Mouse (Mus musculus) intestine, embryonic 15.5 days (tissue): ENCODE data around the gene Pkd2. TPM values are rescaled to one million over a fixed set of nuclear protein-coding genes. Genes with fewer than 3 reads are reported as not detected.

ENCODE experiments used
- ATAC-seq: fragments of 200-750 bp; cut with Nextera tagmentation; 2 replicates; pipeline ENCODE4 v1.8.0; 2017; ENCODE audit warnings: moderate TSS enrichment, moderate library complexity
- H3K27ac ChIP-seq: fragments of 300-500 bp; sonication (generic); 2 replicates; pipeline ENCODE4 v1.5.1; 2015; ENCODE audit warnings: mild to moderate bottlenecking, inconsistent platforms
- H3K27me3 ChIP-seq: fragments of 300-500 bp; sonication (generic); replicated peaks from 2 replicates; pipeline ENCODE4 v1.6.1; 2015; ENCODE audit warnings: inconsistent platforms
- H3K36me3 ChIP-seq: fragments of 300-500 bp; sonication (generic); 2 replicates; pipeline ENCODE4 v1.6.1; 2015; ENCODE audit warnings: inconsistent platforms
- H3K4me1 ChIP-seq: fragments of 300-500 bp; sonication (generic); replicated peaks from 2 replicates; pipeline ENCODE4 v1.6.1; 2015; ENCODE audit warnings: inconsistent platforms
- H3K4me2 ChIP-seq: fragments of 300-500 bp; sonication (generic); replicated peaks from 2 replicates; pipeline ENCODE4 v1.6.1; 2015; ENCODE audit warnings: mild to moderate bottlenecking, inconsistent platforms
- H3K4me3 ChIP-seq: fragments of 300-500 bp; sonication (generic); replicated peaks from 2 replicates; pipeline ENCODE4 v1.5.1; 2015; ENCODE audit warnings: inconsistent platforms
- H3K9ac ChIP-seq: fragments of 300-500 bp; sonication (generic); 2 replicates; pipeline ENCODE4 v1.6.1; 2015; ENCODE audit warnings: inconsistent platforms
- H3K9me3 ChIP-seq: fragments of 300-500 bp; sonication (generic); 2 replicates; pipeline ENCODE4 v1.6.1; 2016; ENCODE audit warnings: inconsistent platforms
- WGBS: fragments of 180-500 bp; shearing (Covaris S2); methylation state at CpG from one replicate; pipeline ENCODE4 v1.1.7; 2015; 5-methylcytosine and 5-hydroxymethylcytosine counted together
- polyA plus RNA-seq: library from polyadenylated mRNA; unstranded; fragments of >200 nt; fragmentation: Nextera tagmentation; extraction: Ambion mirVana; gene quantifications from 2 replicates; pipeline ENCODE4 v1.2.1, GENCODE M21; 2015

Pkd2 gene
- polyA plus RNA-seq = 11.2 and 11.8 TPM in 2 replicates

GRCm38 (mm10) chr5:104458832-104459705 is at the start of gene Pkd2:
Gene Pkd2, plus strand, starts transcription at chr5:104459450.
- Histone ChIP-seq H3K4me2 (peak within 1 kb of the TSS; percentile 79), H3K27ac (peak within 1 kb of the TSS; percentile 96), H3K27me3 (no peaks in the 10 kb centered on the region), H3K4me1 (0 out of 2 replicates have a peak, but pooled peaks cover 4% of the 10 kb centered on the region), H3K36me3 (0 out of 2 replicates have a peak, but pooled peaks cover 3% of the 10 kb centered on the region), H3K9ac (peak within 1 kb of the TSS; percentile 91), H3K4me3 (peak within 1 kb of the TSS; percentile 98), H3K9me3 (no peaks in the 10 kb centered on the region)
- WGBS = 8% methylated on average over 46 of the region's 46 CpGs
- ATAC-seq = peak; percentile 97

GRCm38 (mm10) chr5:104415999-104416398 is 43.3 kb upstream of the Pkd2 start:
- Histone ChIP-seq H3K27ac (no peak overlapping the region), H3K9ac (no peak overlapping the region), H3K4me2 (no peak overlapping the region), H3K9me3 (no peaks in the 10 kb centered on the region), H3K27me3 (no peaks in the 10 kb centered on the region), H3K4me1 (no peaks in the 10 kb centered on the region), H3K4me3 (no peak overlapping the region), H3K36me3 (no peaks in the 10 kb centered on the region)
- 76% methylated on average over 2 of the region's 2 CpGs for WGBS
- ATAC-seq = no peak

GRCm38 (mm10) chr5:104417028-104417427 is 42.2 kb upstream of the Pkd2 start:
- H3K27ac ChIP-seq = no peak overlapping the region
- H3K9me3 ChIP-seq = no peaks in the 10 kb centered on the region
- H3K36me3 ChIP-seq = no peaks in the 10 kb centered on the region
- H3K4me3 ChIP-seq = no peak overlapping the region
- H3K4me2 ChIP-seq = no peak overlapping the region
- no peaks in the 10 kb centered on the region for H3K27me3 ChIP-seq
- 71% methylated on average over 3 of the region's 3 CpGs for WGBS
- no peak for ATAC-seq
- no peaks in the 10 kb centered on the region for H3K4me1 ChIP-seq
- H3K9ac ChIP-seq = no peak overlapping the region

GRCm38 (mm10) chr5:104417721-104418120 is 41.5 kb upstream of the Pkd2 start:
- no peaks in the 10 kb centered on the region for H3K36me3 ChIP-seq
- no peak overlapping the region for H3K4me3 ChIP-seq
- 86% methylated on average over 1 of the region's 1 CpGs for WGBS
- ATAC-seq = no peak
- no peaks in the 10 kb centered on the region for H3K27me3 ChIP-seq
- no peak overlapping the region for H3K9ac ChIP-seq
- no peaks in the 10 kb centered on the region for H3K9me3 ChIP-seq
- H3K4me2 ChIP-seq = no peak overlapping the region
- H3K4me1 ChIP-seq = no peaks in the 10 kb centered on the region
- H3K27ac ChIP-seq = no peak overlapping the region

GRCm38 (mm10) chr5:104422039-104422438 is 37.2 kb upstream of the Pkd2 start:
- Histone ChIP-seq H3K9ac (no peak overlapping the region), H3K27me3 (no peaks in the 10 kb centered on the region), H3K9me3 (no peaks in the 10 kb centered on the region), H3K4me1 (no peaks in the 10 kb centered on the region), H3K4me2 (no peak overlapping the region), H3K4me3 (no peak overlapping the region), H3K27ac (no peak overlapping the region), H3K36me3 (no peaks in the 10 kb centered on the region)
- ATAC-seq = no peak
- 60% methylated on average over 2 of the region's 2 CpGs for WGBS

GRCm38 (mm10) chr5:104423861-104424260 is 35.4 kb upstream of the Pkd2 start:
- no peaks in the 10 kb centered on the region for H3K27me3 ChIP-seq
- H3K9ac ChIP-seq = no peak overlapping the region
- H3K4me2 ChIP-seq = no peak overlapping the region
- H3K9me3 ChIP-seq = no peaks in the 10 kb centered on the region
- H3K4me3 ChIP-seq = no peak overlapping the region
- H3K4me1 ChIP-seq = no peaks in the 10 kb centered on the region
- no peak overlapping the region for H3K27ac ChIP-seq
- H3K36me3 ChIP-seq = no peaks in the 10 kb centered on the region
- 86% methylated on average over 3 of the region's 3 CpGs for WGBS
- no peak for ATAC-seq

GRCm38 (mm10) chr5:104425949-104426348 is 33.3 kb upstream of the Pkd2 start:
- no peak overlapping the region for H3K4me2 ChIP-seq
- WGBS = 71% methylated on average over 8 of the region's 8 CpGs

GRCm38 (mm10) chr5:104432886-104433285 is 26.4 kb upstream of the Pkd2 start:
- H3K9me3 ChIP-seq = no peaks in the 10 kb centered on the region
- H3K4me3 ChIP-seq = no peak overlapping the region
- ATAC-seq = no peak
- H3K4me1 ChIP-seq = 0 out of 2 replicates have a peak, but pooled peaks cover 6% of the 10 kb centered on the region
- H3K4me2 ChIP-seq = no peak overlapping the region
- 41% methylated on average over 12 of the region's 12 CpGs for WGBS
- H3K27ac ChIP-seq = no peak overlapping the region
- 0 out of 2 replicates have a peak overlapping the region, but pooled peaks have one; percentile 5 for H3K9ac ChIP-seq
- no peaks in the 10 kb centered on the region for H3K27me3 ChIP-seq
- H3K36me3 ChIP-seq = no peaks in the 10 kb centered on the region

More at GRCm38 (mm10) chr5:104425949-104426348, 33.3 kb upstream of the Pkd2 start:
- no peaks in the 10 kb centered on the region for H3K27me3 ChIP-seq
- no peak for ATAC-seq
- no peaks in the 10 kb centered on the region for H3K9me3 ChIP-seq
- H3K4me1 ChIP-seq = no peaks in the 10 kb centered on the region
- no peak overlapping the region for H3K9ac ChIP-seq
- no peak overlapping the region for H3K4me3 ChIP-seq
- H3K36me3 ChIP-seq = no peaks in the 10 kb centered on the region
- H3K27ac ChIP-seq = no peak overlapping the region

GRCm38 (mm10) chr5:104433968-104434565 is 25.2 kb upstream of the Pkd2 start:
- Histone ChIP-seq H3K27ac (no peak overlapping the region), H3K27me3 (no peaks in the 10 kb centered on the region), H3K36me3 (no peaks in the 10 kb centered on the region), H3K9me3 (no peaks in the 10 kb centered on the region), H3K9ac (no peak overlapping the region), H3K4me3 (no peak overlapping the region), H3K4me1 (0 out of 2 replicates have a peak, but pooled peaks cover 6% of the 10 kb centered on the region), H3K4me2 (no peak overlapping the region)
- WGBS = 47% methylated on average over 6 of the region's 6 CpGs
- ATAC-seq = peak; percentile 56

- no peak within 1 kb of the TSS for H3K4me2 ChIP-seq
These were observed 24.4 kb upstream of the Pkd2 start, which contains the start of gene Spp1 for GRCm38 (mm10) chr5:104434835-104435301. Gene Spp1, plus strand, starts transcription at chr5:104435118.

GRCm38 (mm10) chr5:104436406-104437076 is 22.7 kb upstream of the Pkd2 start:
- no peak for ATAC-seq
- H3K9me3 ChIP-seq = no peaks in the 10 kb centered on the region
- no peak overlapping the region for H3K27ac ChIP-seq
- H3K4me3 ChIP-seq = no peak overlapping the region
- no peaks in the 10 kb centered on the region for H3K27me3 ChIP-seq
- no peaks in the 10 kb centered on the region for H3K36me3 ChIP-seq
- H3K9ac ChIP-seq = no peak overlapping the region
- WGBS = 70% methylated on average over 7 of the region's 7 CpGs
- H3K4me1 ChIP-seq = 0 out of 2 replicates have a peak, but pooled peaks cover 6% of the 10 kb centered on the region
- no peak overlapping the region for H3K4me2 ChIP-seq

More at GRCm38 (mm10) chr5:104434835-104435301, 24.4 kb upstream of the Pkd2 start, which contains the start of gene Spp1:
- no peaks in the 10 kb centered on the region for H3K36me3 ChIP-seq
- H3K27me3 ChIP-seq = no peaks in the 10 kb centered on the region
- H3K9ac ChIP-seq = no peak within 1 kb of the TSS
- H3K4me1 ChIP-seq = 0 out of 2 replicates have a peak, but pooled peaks cover 6% of the 10 kb centered on the region
- H3K27ac ChIP-seq = no peak within 1 kb of the TSS
- no peak for ATAC-seq
- H3K9me3 ChIP-seq = no peaks in the 10 kb centered on the region
- WGBS = 51% methylated on average over 7 of the region's 7 CpGs
- no peak within 1 kb of the TSS for H3K4me3 ChIP-seq

GRCm38 (mm10) chr5:104442396-104442795 is 16.9 kb upstream of the Pkd2 start:
- Histone ChIP-seq H3K4me3 (no peak overlapping the region), H3K4me2 (no peak overlapping the region), H3K27me3 (no peaks in the 10 kb centered on the region), H3K27ac (no peak overlapping the region), H3K9ac (no peak overlapping the region), H3K36me3 (no peaks in the 10 kb centered on the region), H3K4me1 (no peaks in the 10 kb centered on the region), H3K9me3 (no peaks in the 10 kb centered on the region)
- ATAC-seq = no peak
- 76% methylated on average over 6 of the region's 6 CpGs for WGBS
